Mouse (Mus musculus) spleen, postnatal 14 days (tissue): Measurements from ENCODE around the gene Ddx39b.

Source experiments
- DNase-seq, 2 experiments: peaks; one replicate each; pipeline ENCODE4 v3.0.0; 2021 to 2022; ENCODE audit warnings: low spot score in 2 of 2

The Ddx39b gene

GRCm38 (mm10) chr17:35241305-35242014 lies at the start of gene Ddx39b:
Gene Ddx39b, plus strand, starts transcription at chr17:35241746.
- peak; percentile 90 to 92 for DNase-seq

GRCm38 (mm10) chr17:35192924-35193323 lies 48.6 kb upstream of the Ddx39b start:
- no peak for DNase-seq

- DNase-seq, result peak; percentile 53 to 68
Measured at GRCm38 (mm10) chr17:35193881-35194843, 47.4 kb upstream of the Ddx39b start, which contains the start of gene Ltb. Gene Ltb, plus strand, starts transcription at chr17:35194439.

GRCm38 (mm10) chr17:35194844-35195630 lies 46.5 kb upstream of the Ddx39b start:
- no peak for DNase-seq

GRCm38 (mm10) chr17:35195631-35196320 lies 45.8 kb upstream of the Ddx39b start:
- DNase-seq, result peak; percentile 78 to 90

GRCm38 (mm10) chr17:35196321-35196641 lies 45.3 kb upstream of the Ddx39b start:
- DNase-seq, result no peak

GRCm38 (mm10) chr17:35197126-35197525 lies 44.4 kb upstream of the Ddx39b start:
- DNase-seq, result no peak

GRCm38 (mm10) chr17:35198029-35198428 lies 43.5 kb upstream of the Ddx39b start:
- no peak for DNase-seq

- no peak for DNase-seq
Measured at GRCm38 (mm10) chr17:35198946-35199345, 42.6 kb upstream of the Ddx39b start.

- DNase-seq, result no peak
Measured at GRCm38 (mm10) chr17:35200398-35200797, 41.1 kb upstream of the Ddx39b start.

GRCm38 (mm10) chr17:35201128-35201527 lies 40.4 kb upstream of the Ddx39b start:
- DNase-seq, result no peak

- peak in 1 of 2 experiments; percentile 44 for DNase-seq
Measured at GRCm38 (mm10) chr17:35201787-35202186, 39.8 kb upstream of the Ddx39b start, which contains the start of gene Tnf. Gene Tnf, minus strand, starts transcription at chr17:35202007.

GRCm38 (mm10) chr17:35202442-35202841 lies 39.1 kb upstream of the Ddx39b start:
- DNase-seq, result no peak

- DNase-seq, result peak in 1 of 2 experiments; percentile 47
Measured at GRCm38 (mm10) chr17:35204494-35205379, 36.8 kb upstream of the Ddx39b start, which contains the start of gene Lta. Gene Lta, minus strand, starts transcription at chr17:35205351.

- no peak for DNase-seq
Measured at GRCm38 (mm10) chr17:35205380-35205769, 36.2 kb upstream of the Ddx39b start.

GRCm38 (mm10) chr17:35209785-35210535 lies 31.6 kb upstream of the Ddx39b start:
- no peak for DNase-seq

GRCm38 (mm10) chr17:35210593-35210992 lies 31.0 kb upstream of the Ddx39b start:
- no peak for DNase-seq

- no peak for DNase-seq
Measured at GRCm38 (mm10) chr17:35213071-35213470, 28.5 kb upstream of the Ddx39b start.

GRCm38 (mm10) chr17:35218516-35219193 lies 22.9 kb upstream of the Ddx39b start:
- DNase-seq, result no peak
